Mouse (Mus musculus) intestine, embryonic 14.5 days (tissue): ENCODE data around the gene Lrch3. TPM values are rescaled to one million over a fixed set of nuclear protein-coding genes. Genes with fewer than 3 reads are reported as not detected.
A peak's percentile ranks its signal among the peaks of the same experiment; 100 is the strongest.

Experiments used
- ATAC-seq: fragments of 200-750 bp; cut with Nextera tagmentation; replicated peaks from 2 replicates; pipeline ENCODE4 v1.8.0; 2017; ENCODE audit warnings: low read depth, moderate number of reproducible peaks, moderate TSS enrichment, moderate library complexity; ENCODE audit not compliant: low FRiP score, low TSS enrichment
- DNase-seq: peaks from one replicate; pipeline ENCODE4 v3.0.0-alpha.2; 2018; ENCODE audit warnings: low spot score
- H3K27ac ChIP-seq: fragments of 300-500 bp; sonication (generic); 2 replicates; pipeline ENCODE4 v1.5.1; 2014; ENCODE audit warnings: low read depth, mild to moderate bottlenecking, control low read depth
- H3K27me3 ChIP-seq: fragments of 300-500 bp; sonication (generic); replicated peaks from 2 replicates; pipeline ENCODE4 v1.6.1; 2014; ENCODE audit warnings: low read length, control low read depth; ENCODE audit not compliant: control insufficient read depth, insufficient read depth
- H3K36me3 ChIP-seq: fragments of 300-500 bp; sonication (generic); 2 replicates; pipeline ENCODE4 v1.6.1; 2014; ENCODE audit warnings: low read length, control low read depth; ENCODE audit not compliant: control insufficient read depth, insufficient read depth
- H3K4me1 ChIP-seq: fragments of 300-500 bp; sonication (generic); replicated peaks from 2 replicates; pipeline ENCODE4 v1.6.1; 2014; ENCODE audit warnings: low read length, control low read depth, mixed read lengths; ENCODE audit not compliant: control insufficient read depth, insufficient read depth
- H3K4me2 ChIP-seq: fragments of 300-500 bp; sonication (generic); 2 replicates; pipeline ENCODE4 v1.6.1; 2014; ENCODE audit warnings: low read length
- H3K4me3 ChIP-seq: fragments of 300-500 bp; sonication (generic); 2 replicates; pipeline ENCODE4 v1.5.1; 2014; ENCODE audit warnings: low read depth, low read length, control low read depth, mixed read lengths
- H3K9ac ChIP-seq: fragments of 300-500 bp; sonication (generic); 2 replicates; pipeline ENCODE4 v1.6.1; 2014; ENCODE audit warnings: mild to moderate bottlenecking, low read length
- H3K9me3 ChIP-seq: fragments of 300-500 bp; sonication (generic); 2 replicates; pipeline ENCODE4 v1.6.1; 2016; ENCODE audit warnings: low read length, control low read depth; ENCODE audit not compliant: control insufficient read depth
- WGBS: fragments of 180-500 bp; shearing (Covaris S2); extraction: QIAGEN DNeasy Blood & Tissue Kit; methylation state at CpG from one replicate; pipeline ENCODE4 v1.1.7; 2014; 5-methylcytosine and 5-hydroxymethylcytosine counted together
- polyA plus RNA-seq: library from polyadenylated mRNA; unstranded; fragments of >200 nt; fragmentation: Nextera tagmentation; extraction: Ambion mirVana; gene quantifications from 2 replicates; pipeline ENCODE4 v1.2.1, GENCODE M21; 2014

Lrch3 gene
- polyA plus RNA-seq, 1 experiment from 2014 or later, result 22.1 TPM

GRCm38 (mm10) chr16:33062682-33063131, 148.8 kb downstream of the Lrch3 start:
- under 1% methylated on average over 35 of the region's 35 CpGs for WGBS
- Histone ChIP-seq H3K36me3 (peaks cover 33% of the 10 kb centered on the region), H3K9me3 (no peaks in the 10 kb centered on the region), H3K9ac (peak overlapping the region; percentile 58), H3K27me3 (no peaks in the 10 kb centered on the region), H3K27ac (peak overlapping the region; percentile 61), H3K4me3 (peak overlapping the region; percentile 74), H3K4me2 (peak overlapping the region; percentile 69), H3K4me1 (peaks cover 15% of the 10 kb centered on the region; the same call in 1 of the 2 replicates)
- DNase-seq (peak; percentile 84), ATAC-seq (peak; percentile 71)

DNA sequence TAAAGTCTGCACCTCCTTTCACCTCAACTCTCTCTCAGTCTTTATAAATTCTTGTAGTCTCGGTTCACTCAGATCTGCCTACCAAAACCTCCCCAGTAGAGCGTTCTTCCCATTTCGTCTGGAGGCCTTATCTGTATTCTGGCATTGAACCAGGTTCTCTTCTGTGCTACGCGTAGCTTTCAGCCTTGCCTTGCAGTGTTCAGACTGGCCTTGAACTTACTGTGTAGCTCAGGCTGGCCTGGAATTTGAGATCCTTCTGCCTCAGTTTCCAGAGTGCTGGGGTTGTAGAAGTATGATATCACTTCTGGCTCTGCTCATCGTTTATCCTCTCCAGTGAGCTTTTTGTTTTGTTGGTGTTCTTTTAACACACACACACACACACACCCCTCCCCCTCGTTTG, 149.4 kb downstream of the Lrch3 start:
- no peak overlapping the region for H3K27ac ChIP-seq
- ATAC-seq, result no peak
- peak overlapping the region; percentile 74 for H3K4me3 ChIP-seq
- H3K4me2 ChIP-seq, result peak overlapping the region; percentile 69
- H3K9me3 ChIP-seq, result no peaks in the 10 kb centered on the region
- no peak for DNase-seq
- H3K27me3 ChIP-seq, result no peaks in the 10 kb centered on the region
- WGBS, result 28% methylated on average over 7 of the region's 7 CpGs
- H3K4me1 ChIP-seq, result peaks cover 11% of the 10 kb centered on the region; the same call in 1 of the 2 replicates
- peak overlapping the region; percentile 58 for H3K9ac ChIP-seq
- peaks cover 27% of the 10 kb centered on the region for H3K36me3 ChIP-seq

DNA sequence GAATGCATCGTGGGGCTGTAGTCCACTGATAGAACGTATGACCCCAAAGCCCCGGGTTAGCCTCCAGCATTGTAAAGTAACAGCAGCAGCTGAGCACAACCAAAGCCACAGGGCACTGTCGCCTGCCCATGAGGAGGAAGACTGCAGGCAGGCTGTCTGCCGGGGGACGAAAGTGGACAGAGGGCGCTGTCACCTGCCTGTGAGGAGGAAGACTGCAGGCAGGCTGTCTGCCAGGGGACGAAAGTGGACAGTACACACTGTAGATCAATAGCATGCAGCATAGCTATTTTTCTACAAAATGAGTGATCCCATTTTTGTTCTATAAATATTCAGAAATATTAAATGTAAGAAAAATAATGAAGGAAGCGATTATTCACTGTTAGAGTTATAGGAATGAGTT, 150.7 kb downstream of the Lrch3 start:
- H3K4me3 ChIP-seq, result no peak overlapping the region
- ATAC-seq (no peak), DNase-seq (no peak)
- no peak overlapping the region for H3K4me2 ChIP-seq
- no peak overlapping the region for H3K27ac ChIP-seq
- peaks cover 15% of the 10 kb centered on the region for H3K36me3 ChIP-seq
- H3K4me1 ChIP-seq, result 0 out of 2 replicates have a peak, but pooled peaks cover 4% of the 10 kb centered on the region
- no peaks in the 10 kb centered on the region for H3K27me3 ChIP-seq
- 85% methylated on average over 9 of the region's 9 CpGs for WGBS
- H3K9ac ChIP-seq, result no peak overlapping the region
- no peaks in the 10 kb centered on the region for H3K9me3 ChIP-seq

Other genes starting within 250 kb of the Lrch3 start
- 3.5 and 3.7 TPM in 2 replicates for gene Muc4, start 178.2 kb upstream of the Lrch3 start, polyA plus RNA-seq
- 0.04 TPM in 1 of 2 replicates, not detected in the other for gene Muc20, start 116.7 kb upstream of the Lrch3 start, polyA plus RNA-seq
- gene Smbd1, start 103.6 kb upstream of the Lrch3 start, polyA plus RNA-seq, result not detected in 2 replicates
- gene Fyttd1, start 36.6 kb upstream of the Lrch3 start, polyA plus RNA-seq, result 103 and 107 TPM in 2 replicates
- 18.2 and 19.3 TPM in 2 replicates for gene Rubcn, start 36.3 kb upstream of the Lrch3 start, polyA plus RNA-seq
- 1.2 and 2.8 TPM in 2 replicates for gene Iqcg, start 142.1 kb downstream of the Lrch3 start, polyA plus RNA-seq
- gene Rpl35a, start 142.4 kb downstream of the Lrch3 start, polyA plus RNA-seq, result 1,142 and 1,206 TPM in 2 replicates
- gene Lmln, start 148.4 kb downstream of the Lrch3 start, polyA plus RNA-seq, result 3.3 and 4.1 TPM in 2 replicates